Mouse (Mus musculus): ENCODE measurements around the gene Ciapin1. TPM values are rescaled to one million over a fixed set of nuclear protein-coding genes. Genes with fewer than 3 reads are reported as not detected.

Gene Ciapin1
- 55.0 and 55.2 TPM in 2 replicates for polyA plus RNA-seq (2012; rRNA removed)
- polyA plus RNA-seq (2014; fragmentation: Nextera tagmentation; extraction: Ambion mirVana) = 83.6 and 84.3 TPM in 2 replicates

DNA sequence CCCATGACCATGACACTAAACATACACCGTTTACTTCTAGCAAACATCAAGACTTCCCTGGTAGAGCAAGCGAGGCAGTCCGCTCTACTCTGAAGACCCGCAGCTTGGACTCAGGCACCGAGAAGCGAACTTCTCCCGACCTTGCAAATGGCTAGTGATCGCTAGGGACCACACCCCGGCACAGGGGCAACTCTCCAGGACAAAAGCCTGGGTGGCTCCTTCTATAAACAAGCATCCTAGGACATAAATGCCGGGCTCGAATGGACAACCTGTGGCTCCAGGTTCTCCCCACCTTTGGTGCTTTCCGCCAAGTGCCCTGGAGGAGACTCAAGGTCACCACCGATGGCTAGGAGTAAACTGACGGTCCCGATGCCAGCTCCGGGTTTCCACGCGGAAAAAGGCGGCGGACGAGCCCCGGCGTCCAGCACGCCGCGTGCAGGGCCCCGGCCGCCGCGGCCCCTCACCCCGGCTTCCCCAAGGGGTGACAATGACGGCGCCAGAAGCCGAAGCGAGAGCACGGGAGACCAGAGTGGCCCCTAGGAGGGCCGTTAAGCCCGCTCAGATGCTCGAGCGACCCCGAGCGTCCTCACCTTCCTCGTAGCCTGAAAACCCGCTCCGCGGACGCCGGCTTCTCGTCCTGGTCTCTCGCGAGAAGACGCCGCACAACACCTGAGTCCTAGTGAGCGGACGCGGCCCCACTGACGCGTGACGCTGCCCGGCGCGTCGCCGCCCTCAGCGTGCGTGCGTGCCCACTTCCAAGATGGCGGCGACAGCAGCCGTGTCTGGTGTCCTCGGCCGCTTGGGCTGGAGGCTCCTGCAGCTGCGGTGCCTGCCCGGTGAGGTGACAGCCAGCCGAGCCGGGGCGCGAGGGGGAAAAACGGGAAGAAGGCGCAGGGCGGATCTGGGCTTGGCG, at the start of gene Ciapin1, which contains the start of gene Coq9:
Gene Ciapin1 (minus strand): TSS at position 697 of the 913 bp plus-strand sequence.
Gene Coq9 (plus strand): TSS at position 660 of the 913 bp plus-strand sequence.
- Histone ChIP-seq H3K36me3 (ENCODE audit: control insufficient read depth, insufficient read depth, low read length) (peaks cover 3% of the 10 kb centered on the region; the same call in 1 of the 2 replicates), H3K27ac (replicated peaks; ENCODE audit: low read depth, low read length) (peak within 1 kb of the TSS; percentile 91), H3K4me2 (replicated peaks; ENCODE audit: low read depth, low read length, severe bottlenecking) (peak within 1 kb of the TSS; percentile 66), H3K9me3 (ENCODE audit: control insufficient read depth, low read length) (no peaks in the 10 kb centered on the region), H3K4me1 (ENCODE audit: control insufficient read depth, insufficient read depth, low read length) (peaks cover 8% of the 10 kb centered on the region; the same call in 1 of the 2 replicates), H3K9ac (ENCODE audit: low read depth, low read length, severe bottlenecking) (peak within 1 kb of the TSS; percentile 93), H3K4me3 (replicated peaks; ENCODE audit: low read length) (peak within 1 kb of the TSS; percentile 94), H3K27me3 (ENCODE audit: control insufficient read depth, insufficient read depth, low read length) (no peaks in the 10 kb centered on the region)
- 0 out of 2 replicates have a peak, but pooled peaks have one; percentile 89 for TF ChIP-seq POLR2A (IDR thresholded peaks at IDR 0.05; ENCODE audit: borderline replicate concordance, extremely low read depth, insufficient read depth, insufficient read length)
- ATAC-seq (ENCODE audit: low FRiP score, low read depth) = peak; percentile 98
- WGBS = under 1% methylated on average over 77 of the region's 82 CpGs
- peak; percentile 93 for DNase-seq (ENCODE audit: low spot score)

DNA sequence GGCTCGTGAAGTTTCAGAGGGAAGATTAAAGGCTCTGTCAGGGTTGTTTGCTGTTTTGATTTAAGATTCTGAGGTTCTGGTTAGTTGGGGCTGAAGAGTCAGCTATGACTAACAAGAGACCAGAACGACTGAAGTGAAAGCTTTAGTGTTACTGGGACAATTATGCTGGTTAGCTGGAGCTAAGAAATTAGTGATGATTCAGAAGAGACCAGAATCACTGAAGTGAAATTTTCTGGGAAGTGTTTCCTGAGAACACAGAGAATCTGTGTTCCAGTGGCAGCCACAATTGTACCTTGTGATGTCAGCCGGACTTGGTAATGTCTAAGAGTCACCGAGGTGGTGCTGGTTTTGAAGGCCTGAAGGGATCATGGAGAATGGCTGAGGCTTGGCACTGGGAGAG, 42.6 kb upstream of the Ciapin1 start:
- Histone ChIP-seq H3K4me1 (ENCODE audit: control insufficient read depth, insufficient read depth, low read length) (peaks cover 6% of the 10 kb centered on the region; the same call in 1 of the 2 replicates), H3K27me3 (ENCODE audit: control insufficient read depth, insufficient read depth, low read length) (no peaks in the 10 kb centered on the region), H3K9ac (ENCODE audit: low read depth, low read length, severe bottlenecking) (no peak overlapping the region), H3K9me3 (ENCODE audit: control insufficient read depth, low read length) (no peaks in the 10 kb centered on the region), H3K36me3 (ENCODE audit: control insufficient read depth, insufficient read depth, low read length) (no peaks in the 10 kb centered on the region), H3K4me2 (replicated peaks; ENCODE audit: low read depth, low read length, severe bottlenecking) (no peak overlapping the region), H3K27ac (replicated peaks; ENCODE audit: low read depth, low read length) (no peak overlapping the region), H3K4me3 (replicated peaks; ENCODE audit: low read length) (no peak overlapping the region)
- 57% methylated on average over 4 of the region's 4 CpGs for WGBS
- DNase-seq (ENCODE audit: low spot score) (no peak), ATAC-seq (ENCODE audit: low FRiP score, low read depth) (no peak)
- no peak for TF ChIP-seq POLR2A (IDR thresholded peaks at IDR 0.05; ENCODE audit: borderline replicate concordance, extremely low read depth, insufficient read depth, insufficient read length)

DNA sequence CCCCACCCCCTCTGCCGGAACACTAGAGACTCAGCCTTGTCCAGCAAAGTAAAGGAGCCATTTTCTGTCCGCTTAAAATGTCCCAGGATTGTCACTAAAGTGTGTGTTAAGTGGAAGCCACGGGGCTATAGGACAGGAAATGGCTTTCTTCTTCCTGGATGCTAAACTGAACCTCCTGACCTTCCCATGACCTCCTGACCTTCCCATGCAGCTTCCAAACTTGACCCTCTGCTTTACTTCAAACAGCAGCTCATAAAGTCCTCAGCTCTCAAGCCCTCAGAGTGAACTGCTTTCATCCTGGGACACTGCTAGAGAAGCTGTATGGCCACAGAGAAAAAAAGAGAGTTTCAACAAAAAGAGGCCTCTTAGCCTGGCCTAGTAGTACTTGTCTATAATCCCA, 38.7 kb upstream of the Ciapin1 start:
- H3K9me3 ChIP-seq (ENCODE audit: control insufficient read depth, low read length) = no peaks in the 10 kb centered on the region
- no peak overlapping the region for H3K9ac ChIP-seq (ENCODE audit: low read depth, low read length, severe bottlenecking)
- no peak overlapping the region for H3K4me3 ChIP-seq (replicated peaks; ENCODE audit: low read length)
- WGBS = 23% methylated on average over 3 of the region's 3 CpGs
- H3K27me3 ChIP-seq (ENCODE audit: control insufficient read depth, insufficient read depth, low read length) = peaks cover 3% of the 10 kb centered on the region; the same call in 1 of the 2 replicates
- H3K36me3 ChIP-seq (ENCODE audit: control insufficient read depth, insufficient read depth, low read length) = no peaks in the 10 kb centered on the region
- peaks cover 32% of the 10 kb centered on the region for H3K4me1 ChIP-seq (ENCODE audit: control insufficient read depth, insufficient read depth, low read length)
- 0 out of 2 replicates have a peak overlapping the region, but pooled peaks have one; percentile 95 for H3K4me2 ChIP-seq (replicated peaks; ENCODE audit: low read depth, low read length, severe bottlenecking)
- DNase-seq (ENCODE audit: low spot score) (no peak), ATAC-seq (ENCODE audit: low FRiP score, low read depth) (no peak)
- no peak for TF ChIP-seq POLR2A (IDR thresholded peaks at IDR 0.05; ENCODE audit: borderline replicate concordance, extremely low read depth, insufficient read depth, insufficient read length)
- H3K27ac ChIP-seq (replicated peaks; ENCODE audit: low read depth, low read length) = no peak overlapping the region

- ATAC-seq (ENCODE audit: low FRiP score, low read depth) (peak; percentile 85), DNase-seq (ENCODE audit: low spot score) (peak; percentile 87)
- peak within 1 kb of the TSS; percentile 69 for H3K9ac ChIP-seq (ENCODE audit: low read depth, low read length, severe bottlenecking)
- WGBS = 5% methylated on average over 5 of the region's 37 CpGs
- peak within 1 kb of the TSS; percentile 48; the same call in 1 of the 2 replicates for H3K27ac ChIP-seq (replicated peaks; ENCODE audit: low read depth, low read length)
- H3K4me3 ChIP-seq (replicated peaks; ENCODE audit: low read length) = peak within 1 kb of the TSS; percentile 71
- no peak for TF ChIP-seq POLR2A (IDR thresholded peaks at IDR 0.05; ENCODE audit: borderline replicate concordance, extremely low read depth, insufficient read depth, insufficient read length)
- no peaks in the 10 kb centered on the region for H3K9me3 ChIP-seq (ENCODE audit: control insufficient read depth, low read length)
- no peaks in the 10 kb centered on the region for H3K36me3 ChIP-seq (ENCODE audit: control insufficient read depth, insufficient read depth, low read length)
- peaks cover 37% of the 10 kb centered on the region for H3K4me1 ChIP-seq (ENCODE audit: control insufficient read depth, insufficient read depth, low read length)
- peak within 1 kb of the TSS; percentile 95 for H3K4me2 ChIP-seq (replicated peaks; ENCODE audit: low read depth, low read length, severe bottlenecking)
- H3K27me3 ChIP-seq (ENCODE audit: control insufficient read depth, insufficient read depth, low read length) = peaks cover 3% of the 10 kb centered on the region; the same call in 1 of the 2 replicates
Observed at GRCm38 (mm10) chr8:94876197-94876730, 38.1 kb upstream of the Ciapin1 start, which contains the start of gene Dok4. TSS of gene Dok4 (minus strand) at chr8:94876330.

GRCm38 (mm10) chr8:94875871-94876150, 37.7 kb upstream of the Ciapin1 start:
- DNase-seq (ENCODE audit: low spot score) = no peak
- H3K36me3 ChIP-seq (ENCODE audit: control insufficient read depth, insufficient read depth, low read length) = no peaks in the 10 kb centered on the region
- H3K4me1 ChIP-seq (ENCODE audit: control insufficient read depth, insufficient read depth, low read length) = peaks cover 39% of the 10 kb centered on the region
- H3K27ac ChIP-seq (replicated peaks; ENCODE audit: low read depth, low read length) = peak overlapping the region; percentile 48; the same call in 1 of the 2 replicates
- peaks cover 3% of the 10 kb centered on the region; the same call in 1 of the 2 replicates for H3K27me3 ChIP-seq (ENCODE audit: control insufficient read depth, insufficient read depth, low read length)
- no peaks in the 10 kb centered on the region for H3K9me3 ChIP-seq (ENCODE audit: control insufficient read depth, low read length)
- ATAC-seq (ENCODE audit: low FRiP score, low read depth) = 0 out of 2 replicates have a peak, but pooled peaks have one; percentile 2
- H3K4me3 ChIP-seq (replicated peaks; ENCODE audit: low read length) = peak overlapping the region; percentile 71
- peak overlapping the region; percentile 95 for H3K4me2 ChIP-seq (replicated peaks; ENCODE audit: low read depth, low read length, severe bottlenecking)
- 0% methylated on average over 14 of the region's 20 CpGs for WGBS
- H3K9ac ChIP-seq (ENCODE audit: low read depth, low read length, severe bottlenecking) = peak overlapping the region; percentile 69
- TF ChIP-seq POLR2A (IDR thresholded peaks at IDR 0.05; ENCODE audit: borderline replicate concordance, extremely low read depth, insufficient read depth, insufficient read length) = no peak
